Mouse (Mus musculus) kidney, adult 2 months (tissue): ENCODE results near the gene Tbcb.

ENCODE experiments used
- CTCF ChIP-seq: fragments of 200-500 bp; conservative IDR thresholded peaks from 2 replicates; pipeline ENCODE4 v1.5.1; 2011; ENCODE audit warnings: low read depth, mild to moderate bottlenecking, control low read depth, low read length, moderate library complexity, mixed read lengths; ENCODE audit not compliant: insufficient read depth, insufficient read length
- POLR2A ChIP-seq: fragments of 200-500 bp; IDR thresholded peaks from one replicate; pipeline ENCODE4 v1.6.1; 2011; ENCODE audit warnings: low read depth, low read length, control low read depth

DNA sequence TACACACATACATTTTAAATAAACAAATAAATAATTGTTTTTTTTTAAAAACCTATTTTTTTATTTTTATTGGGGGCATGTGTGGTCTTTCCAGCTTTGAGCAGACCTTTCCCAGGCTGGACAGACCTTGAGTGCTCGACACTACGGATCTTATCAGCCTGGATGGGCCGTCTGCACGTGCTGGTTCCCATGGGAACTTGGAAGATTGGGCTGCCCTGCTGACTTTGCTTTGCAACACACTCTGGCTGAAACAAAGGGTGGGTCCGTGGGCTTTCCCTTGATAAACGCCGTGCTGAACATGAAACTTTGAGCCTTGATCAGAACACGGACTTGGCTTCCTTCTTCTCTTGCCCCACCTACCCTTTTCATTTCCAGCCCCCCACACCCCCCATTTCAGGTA, 27.7 kb downstream of the Tbcb start:
- TF ChIP-seq CTCF (no peak), POLR2A (no peak)
